ENCODE assay signal across 8 mouse cellular contexts in the genomic region with DNA sequence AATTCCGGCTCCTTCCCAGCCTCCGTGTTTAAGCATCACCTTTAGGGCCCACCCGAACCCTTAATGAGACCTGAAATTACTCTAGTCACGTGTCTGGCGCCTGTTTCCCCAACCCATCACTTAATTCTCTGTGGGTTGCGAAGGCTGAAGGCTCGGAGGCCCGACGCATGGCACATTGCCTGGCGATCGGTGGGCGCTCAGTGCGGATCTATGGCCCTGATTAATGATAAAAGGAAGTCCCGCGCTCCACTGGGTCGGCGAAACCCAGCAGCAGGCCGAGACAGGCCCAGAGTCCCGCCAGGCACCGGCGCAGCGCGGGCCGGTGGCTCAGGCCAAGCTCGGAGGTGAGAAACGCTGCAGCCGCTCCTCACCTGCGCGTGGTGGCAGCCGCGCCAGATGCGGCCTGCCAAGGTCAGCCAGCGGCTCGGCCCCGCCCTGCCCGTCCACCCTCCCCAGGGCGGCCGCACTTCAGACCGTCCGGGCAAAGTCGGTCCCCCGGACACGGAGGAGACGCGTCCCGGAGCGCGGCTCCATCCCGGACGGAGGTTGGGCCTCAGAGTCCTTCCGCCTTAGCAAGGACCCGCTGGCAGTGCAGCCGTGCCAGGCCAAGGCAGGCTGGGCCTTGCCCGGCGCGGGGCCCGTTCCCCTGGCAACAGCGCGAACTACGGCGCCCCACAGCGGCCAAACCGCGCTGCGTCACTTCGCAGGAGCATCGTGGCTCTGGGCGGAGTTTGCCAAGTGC. TPM values are rescaled to one million over a fixed set of nuclear protein-coding genes. Genes with fewer than 3 reads are reported as not detected.
A peak's percentile ranks its signal among the peaks of the same experiment; 100 is the strongest.
DNase-seq lines count a peak whose midpoint lies in the region; ATAC-seq and TF ChIP-seq lines count a peak whose summit lies in the region.

A gene (minus strand): TSS at position 464 of the 742 bp plus-strand sequence.

- peak within 1 kb of the TSS; percentile 79 for H3K4me3 ChIP-seq in embryonic facial prominence, embryonic 10.5 days
- peak within 1 kb of the TSS; percentile 79 for H3K4me3 ChIP-seq in intestine, postnatal 0 days (ENCODE audit: low read depth, low read length)
- peak within 1 kb of the TSS; percentile 78 for H3K4me3 ChIP-seq in midbrain, embryonic 11.5 days (ENCODE audit: low read depth, low read length)

- intact Hi-C loops in left cerebral cortex, postnatal 4 days (cut with DNase I), result no loop called here

- H3K9ac ChIP-seq in intestine, postnatal 0 days (ENCODE audit: low read depth, low read length), result peak within 1 kb of the TSS; percentile 87
- H3K9ac ChIP-seq in midbrain, embryonic 11.5 days (ENCODE audit: low read length), result peak within 1 kb of the TSS; percentile 79

- H3K9me3 ChIP-seq in embryonic facial prominence, embryonic 10.5 days, result no peaks in the 10 kb centered on the region
- H3K9me3 ChIP-seq in intestine, postnatal 0 days (ENCODE audit: control insufficient read depth), result no peaks in the 10 kb centered on the region
- no peaks in the 10 kb centered on the region for H3K9me3 ChIP-seq in midbrain, embryonic 11.5 days (ENCODE audit: control insufficient read depth, low read length)

- DNase-seq in adrenal gland, adult 2 months, result peak; percentile 94
- peak; percentile 94 for DNase-seq in embryonic facial prominence, embryonic 10.5 days (ENCODE audit: low spot score)
- no peak for DNase-seq in gonadal fat pad, adult 2 months (ENCODE audit: low read depth)
- DNase-seq in left cerebral cortex, postnatal 4 days, result peak; percentile 93
- DNase-seq in midbrain, embryonic 11.5 days (ENCODE audit: low spot score, missing footprints), result peak; percentile 99
- DNase-seq in right cerebral cortex, postnatal 4 days, result peak; percentile 83
- DNase-seq in yolk sac, embryonic 10.5 days (ENCODE audit: low spot score), result peak; percentile 80

- under 1% methylated on average over 68 of the region's 68 CpGs for WGBS in embryonic facial prominence, embryonic 10.5 days
- WGBS in intestine, postnatal 0 days, result 1% methylated on average over 68 of the region's 68 CpGs
- under 1% methylated on average over 67 of the region's 68 CpGs for WGBS in midbrain, embryonic 11.5 days

- peaks cover 8% of the 10 kb centered on the region; the same call in 1 of the 2 replicates for H3K27me3 ChIP-seq in embryonic facial prominence, embryonic 10.5 days (replicated peaks; ENCODE audit: low read depth, poor library complexity, severe bottlenecking)
- H3K27me3 ChIP-seq in intestine, postnatal 0 days (replicated peaks; ENCODE audit: control insufficient read depth, insufficient read depth, low read length), result no peaks in the 10 kb centered on the region
- no peaks in the 10 kb centered on the region for H3K27me3 ChIP-seq in midbrain, embryonic 11.5 days (ENCODE audit: control insufficient read depth, insufficient read depth, low read length)

- peak within 1 kb of the TSS; percentile 89 for H3K4me2 ChIP-seq in intestine, postnatal 0 days (replicated peaks; ENCODE audit: low read depth)
- peak within 1 kb of the TSS; percentile 93 for H3K4me2 ChIP-seq in midbrain, embryonic 11.5 days

- peak within 1 kb of the TSS; percentile 90 for H3K27ac ChIP-seq in embryonic facial prominence, embryonic 10.5 days (replicated peaks)
- H3K27ac ChIP-seq in intestine, postnatal 0 days (ENCODE audit: low read depth, low read length), result peak within 1 kb of the TSS; percentile 66
- 0 out of 2 replicates have a peak within 1 kb of the TSS, but pooled peaks have one; percentile 8 for H3K27ac ChIP-seq in midbrain, embryonic 11.5 days (ENCODE audit: low read depth, low read length)

- H3K4me1 ChIP-seq in embryonic facial prominence, embryonic 10.5 days, result peaks cover 41% of the 10 kb centered on the region
- no peaks in the 10 kb centered on the region; the same call in 1 of the 2 replicates for H3K4me1 ChIP-seq in intestine, postnatal 0 days (replicated peaks; ENCODE audit: control insufficient read depth, insufficient read depth, low read length)
- peaks cover 13% of the 10 kb centered on the region for H3K4me1 ChIP-seq in midbrain, embryonic 11.5 days (ENCODE audit: control insufficient read depth, insufficient read depth, low read length)

- TF ChIP-seq CTCF in intestine, postnatal 0 days (IDR thresholded peaks at IDR 0.05; ENCODE audit: low read depth), result peak; percentile 80

- H3K36me3 ChIP-seq in embryonic facial prominence, embryonic 10.5 days (replicated peaks), result no peaks in the 10 kb centered on the region
- no peaks in the 10 kb centered on the region for H3K36me3 ChIP-seq in intestine, postnatal 0 days (ENCODE audit: control insufficient read depth, insufficient read depth)
- no peaks in the 10 kb centered on the region for H3K36me3 ChIP-seq in midbrain, embryonic 11.5 days (ENCODE audit: control insufficient read depth, insufficient read depth, low read length)

- peak; percentile 85 for ATAC-seq in intestine, postnatal 0 days
- ATAC-seq in midbrain, embryonic 11.5 days (ENCODE audit: low FRiP score), result peak; percentile 92

RNA-seq across cellular contexts. Expression of the gene that starts here (rescaled TPM):
- total RNA-seq in adrenal gland, adult 2 months (2021), result 10 to 100 TPM; 13.8 to 19.2 TPM
- polyA plus RNA-seq in adrenal gland, adult 2 months (2012; rRNA removed), result 53.3 and 62.5 TPM in 2 replicates
- 19.2 and 20.5 TPM in 2 replicates for polyA plus RNA-seq in embryonic facial prominence, embryonic 10.5 days (2016; fragmentation: Nextera tagmentation; extraction: Ambion mirVana)
- 37.2 and 43.5 TPM in 2 replicates for polyA plus RNA-seq in gonadal fat pad, adult 2 months (2012; rRNA removed)
- polyA plus RNA-seq in intestine, postnatal 0 days (2015; fragmentation: Nextera tagmentation; extraction: Ambion mirVana), result 6.4 and 7.1 TPM in 2 replicates
- total RNA-seq in left cerebral cortex, postnatal 4 days (2021), result 10 to 100 TPM; 16.6 to 21.3 TPM
- 14.5 and 19.0 TPM in 2 replicates for polyA plus RNA-seq in midbrain, embryonic 11.5 days (2014; fragmentation: Nextera tagmentation; extraction: Ambion mirVana)

Comparison
In these comparisons a context has a peak if more than half of its experiments do, and no peak if none do; other contexts are left out.
1. H3K27ac ChIP-seq: peak in every context shown above with its lines; median percentile 90 in embryonic facial prominence, embryonic 10.5 days; 66 in intestine, postnatal 0 days; 8 in midbrain, embryonic 11.5 days.